Mouse (Mus musculus) intestine, postnatal 0 days (tissue): ENCODE results near the gene Fam89a. TPM values are rescaled to one million over a fixed set of nuclear protein-coding genes. Genes with fewer than 3 reads are reported as not detected.
A peak's percentile ranks its signal among the peaks of the same experiment; 100 is the strongest.

Experiments
- ATAC-seq: fragments of 200-750 bp; cut with Nextera tagmentation; 2 replicates; pipeline ENCODE4 v1.8.0; 2017; ENCODE audit warnings: mild to moderate bottlenecking, moderate TSS enrichment, moderate library complexity
- H3K27ac ChIP-seq: fragments of 300-500 bp; sonication (generic); 2 replicates; pipeline ENCODE4 v1.5.1; 2014; ENCODE audit warnings: mild to moderate bottlenecking, low read depth, low read length, moderate library complexity
- H3K27me3 ChIP-seq: fragments of 300-500 bp; sonication (generic); replicated peaks from 2 replicates; pipeline ENCODE4 v1.6.1; 2014; ENCODE audit warnings: low read length, mixed read lengths; ENCODE audit not compliant: control insufficient read depth, insufficient read depth
- H3K36me3 ChIP-seq: fragments of 300-500 bp; sonication (generic); 2 replicates; pipeline ENCODE4 v1.6.1; 2014; ENCODE audit warnings: mild to moderate bottlenecking, moderate library complexity; ENCODE audit not compliant: control insufficient read depth, insufficient read depth
- H3K4me1 ChIP-seq: fragments of 300-500 bp; sonication (generic); replicated peaks from 2 replicates; pipeline ENCODE4 v1.6.1; 2014; ENCODE audit warnings: antibody characterized with exemption, low read length, mixed read lengths; ENCODE audit not compliant: control insufficient read depth, insufficient read depth
- H3K4me2 ChIP-seq: fragments of 300-500 bp; sonication (generic); replicated peaks from 2 replicates; pipeline ENCODE4 v1.6.1; 2014; ENCODE audit warnings: low read depth, mild to moderate bottlenecking, moderate library complexity
- H3K4me3 ChIP-seq: fragments of 300-500 bp; sonication (generic); 2 replicates; pipeline ENCODE4 v1.5.1; 2014; ENCODE audit warnings: low read depth, low read length
- H3K9ac ChIP-seq: fragments of 300-500 bp; sonication (generic); 2 replicates; pipeline ENCODE4 v1.6.1; 2014; ENCODE audit warnings: mild to moderate bottlenecking, low read depth, low read length
- H3K9me3 ChIP-seq: fragments of 300-500 bp; sonication (generic); 2 replicates; pipeline ENCODE4 v1.6.1; 2016; ENCODE audit warnings: mixed run types; ENCODE audit not compliant: control insufficient read depth
- CTCF ChIP-seq: sonication (generic); IDR thresholded peaks from 2 replicates; pipeline ENCODE4 v1.5.1; 2016; ENCODE audit warnings: low read depth, mild to moderate bottlenecking, control low read depth, antibody characterized with exemption, moderate library complexity
- WGBS: fragments of 180-500 bp; shearing (Covaris S2); extraction: QIAGEN DNeasy Blood & Tissue Kit; methylation state at CpG from one replicate; pipeline ENCODE4 v1.1.7; 2014; 5-methylcytosine and 5-hydroxymethylcytosine counted together
- polyA plus RNA-seq: library from polyadenylated mRNA; unstranded; fragments of >200 nt; fragmentation: Nextera tagmentation; extraction: Ambion mirVana; gene quantifications from 2 replicates; pipeline ENCODE4 v1.2.1, GENCODE M21; 2015

Gene Fam89a
- polyA plus RNA-seq, 1 experiment from 2014 or later, result 1.9 TPM

DNA sequence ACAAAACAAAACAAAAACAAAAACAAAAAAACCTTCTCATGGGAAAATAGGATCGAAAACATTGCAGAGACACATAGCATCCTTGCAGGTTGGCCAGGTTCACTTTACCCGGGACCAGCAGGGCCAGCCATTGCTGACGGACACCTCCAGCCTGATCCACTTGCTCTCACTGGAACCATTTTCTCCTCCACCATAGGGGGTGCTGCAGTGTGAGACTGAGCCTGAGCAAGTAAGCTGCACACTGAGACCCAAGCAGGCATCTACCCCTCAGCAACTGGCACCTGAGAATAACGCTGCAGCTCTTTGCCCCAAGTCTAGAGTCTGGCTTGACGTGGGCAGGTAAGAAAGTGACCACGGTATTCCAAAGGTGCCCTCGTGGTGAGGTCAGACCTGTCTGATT, 31.5 kb downstream of the Fam89a start:
- H3K4me2 ChIP-seq, result peak overlapping the region; percentile 91; the same call in 1 of the 2 replicates
- no peak overlapping the region for H3K4me3 ChIP-seq
- no peaks in the 10 kb centered on the region; the same call in 1 of the 2 replicates for H3K36me3 ChIP-seq
- TF ChIP-seq CTCF, result peak; percentile 57
- no peaks in the 10 kb centered on the region for H3K9me3 ChIP-seq
- H3K27me3 ChIP-seq, result no peaks in the 10 kb centered on the region
- H3K4me1 ChIP-seq, result 0 out of 2 replicates have a peak, but pooled peaks cover 12% of the 10 kb centered on the region
- H3K27ac ChIP-seq, result no peak overlapping the region
- ATAC-seq, result no peak
- H3K9ac ChIP-seq, result no peak overlapping the region
- 82% methylated on average over 7 of the region's 7 CpGs for WGBS

DNA sequence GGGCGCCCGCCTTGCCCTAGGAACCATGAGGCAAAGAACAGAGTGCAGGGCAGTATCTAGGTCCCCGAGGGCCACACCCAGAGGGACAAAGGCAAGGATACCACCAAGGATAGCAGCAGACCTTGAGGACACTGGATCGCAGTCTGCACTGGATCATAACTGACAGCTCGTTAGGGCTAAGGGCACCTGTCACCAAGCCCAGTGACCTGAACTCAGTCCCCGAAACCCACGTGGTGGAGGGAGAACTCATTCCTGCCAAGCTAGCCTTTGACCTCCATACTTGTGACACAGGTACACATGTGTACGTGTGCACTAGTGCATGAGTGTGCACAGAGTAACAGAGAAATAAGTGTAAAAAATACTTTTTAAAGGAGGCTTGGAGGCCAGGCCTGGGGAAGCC, 35.9 kb downstream of the Fam89a start:
- no peak overlapping the region for H3K9ac ChIP-seq
- H3K27ac ChIP-seq, result peak overlapping the region; percentile 28; the same call in 1 of the 2 replicates
- 0 out of 2 replicates have a peak, but pooled peaks cover 5% of the 10 kb centered on the region for H3K4me1 ChIP-seq
- H3K9me3 ChIP-seq, result no peaks in the 10 kb centered on the region
- WGBS, result 74% methylated on average over 8 of the region's 8 CpGs
- H3K36me3 ChIP-seq, result peaks cover 29% of the 10 kb centered on the region; the same call in 1 of the 2 replicates
- H3K4me3 ChIP-seq, result no peak overlapping the region
- H3K4me2 ChIP-seq, result no peak overlapping the region
- 0 out of 2 replicates have a peak, but pooled peaks have one; percentile 23 for ATAC-seq
- no peaks in the 10 kb centered on the region for H3K27me3 ChIP-seq
- no peak for TF ChIP-seq CTCF

DNA sequence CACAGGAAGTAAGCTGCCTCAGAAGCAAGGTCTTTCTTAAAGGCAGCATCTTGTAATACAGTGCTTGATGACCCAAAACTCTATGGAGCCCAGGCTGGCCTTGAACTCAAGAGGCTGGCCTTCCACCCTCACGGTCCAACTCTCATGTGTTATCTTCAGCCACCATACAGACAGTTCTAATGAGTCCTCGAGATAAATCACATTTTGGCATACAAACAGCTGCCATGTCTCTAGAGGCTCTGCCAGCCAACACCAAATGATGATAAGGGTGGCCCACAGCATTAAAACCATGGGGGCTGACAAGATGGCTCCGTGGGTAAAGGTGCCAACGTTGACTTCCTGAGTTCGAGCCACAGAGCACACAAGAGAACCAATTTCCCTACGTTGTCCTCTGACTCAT, 38.4 kb downstream of the Fam89a start:
- no peak for TF ChIP-seq CTCF
- Histone ChIP-seq H3K9me3 (no peaks in the 10 kb centered on the region), H3K27ac (no peak overlapping the region), H3K4me3 (no peak overlapping the region), H3K4me1 (0 out of 2 replicates have a peak, but pooled peaks cover 2% of the 10 kb centered on the region), H3K4me2 (no peak overlapping the region), H3K9ac (no peak overlapping the region), H3K36me3 (peaks cover 44% of the 10 kb centered on the region), H3K27me3 (no peaks in the 10 kb centered on the region)
- no peak for ATAC-seq
- WGBS, result 91% methylated on average over 6 of the region's 6 CpGs

DNA sequence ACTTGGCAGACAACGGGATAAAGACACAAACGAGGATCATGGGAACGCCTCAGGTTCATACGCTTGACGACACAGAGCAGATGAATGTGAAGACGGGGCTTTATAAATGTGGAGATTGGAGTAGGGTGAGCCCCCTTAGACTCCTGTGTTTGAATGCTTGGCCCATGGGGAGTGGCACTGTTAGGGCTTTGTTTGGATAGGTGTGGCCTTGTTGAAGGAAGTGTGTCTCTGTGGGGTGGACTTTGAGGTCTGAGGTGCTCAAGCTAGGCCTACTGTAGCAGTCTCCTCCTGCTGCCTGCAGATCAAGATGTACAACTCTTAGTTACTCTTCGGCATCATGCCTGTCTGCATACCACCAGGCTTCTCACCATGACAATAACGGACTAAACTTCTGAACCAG, 45.8 kb downstream of the Fam89a start:
- Histone ChIP-seq H3K9me3 (no peaks in the 10 kb centered on the region), H3K27ac (no peak overlapping the region), H3K4me2 (no peak overlapping the region), H3K4me1 (no peaks in the 10 kb centered on the region), H3K36me3 (peaks cover 23% of the 10 kb centered on the region), H3K4me3 (no peak overlapping the region), H3K27me3 (no peaks in the 10 kb centered on the region), H3K9ac (no peak overlapping the region)
- 81% methylated on average over 8 of the region's 8 CpGs for WGBS
- TF ChIP-seq CTCF, result no peak
- peak; percentile 72 for ATAC-seq

DNA sequence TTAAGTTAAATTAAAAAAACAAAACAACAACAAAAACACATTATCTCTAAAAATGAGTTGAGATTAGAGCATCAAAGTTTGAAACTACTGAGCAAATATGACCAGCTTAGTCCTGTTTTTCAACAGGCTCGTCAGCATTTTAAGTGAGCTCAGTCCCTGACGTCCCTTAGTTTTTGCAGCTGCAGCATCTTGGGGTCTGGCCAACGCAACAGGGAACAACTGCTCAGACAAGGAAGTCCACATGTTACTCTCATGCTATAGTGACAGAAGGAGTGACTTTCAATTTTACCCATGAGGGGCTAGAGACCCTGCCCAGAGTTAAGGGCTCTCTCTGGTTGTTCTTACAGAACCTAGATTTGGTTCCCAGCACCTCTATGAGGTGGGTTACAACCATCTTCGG, 47.3 kb downstream of the Fam89a start:
- H3K27ac ChIP-seq, result no peak overlapping the region
- peaks cover 31% of the 10 kb centered on the region for H3K36me3 ChIP-seq
- H3K4me3 ChIP-seq, result no peak overlapping the region
- no peak overlapping the region for H3K9ac ChIP-seq
- H3K4me2 ChIP-seq, result no peak overlapping the region
- no peak for TF ChIP-seq CTCF
- H3K27me3 ChIP-seq, result no peaks in the 10 kb centered on the region
- H3K4me1 ChIP-seq, result no peaks in the 10 kb centered on the region
- WGBS, result 81% methylated on average over 4 of the region's 4 CpGs
- ATAC-seq, result no peak
- no peaks in the 10 kb centered on the region for H3K9me3 ChIP-seq

DNA sequence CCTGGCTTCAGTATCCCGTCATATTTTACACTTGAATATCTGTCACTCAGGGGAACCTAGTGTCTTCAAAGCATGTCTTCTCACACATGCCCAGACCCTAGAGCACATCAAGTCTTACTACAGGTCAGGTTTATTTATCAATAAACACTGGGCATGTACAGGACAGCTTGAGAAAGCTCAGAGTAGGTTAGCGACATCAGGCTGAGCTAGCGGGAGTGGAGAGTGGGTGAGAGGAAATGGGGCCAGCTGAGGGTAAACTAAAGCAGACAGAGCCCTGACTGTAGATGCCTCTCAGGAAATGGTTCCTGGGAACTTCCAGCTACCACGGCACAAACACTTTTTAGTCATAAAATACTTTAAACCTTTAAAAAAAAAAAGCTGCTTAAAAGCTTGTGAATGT, 48.1 kb downstream of the Fam89a start:
- H3K9me3 ChIP-seq, result no peaks in the 10 kb centered on the region
- ATAC-seq, result no peak
- no peaks in the 10 kb centered on the region for H3K27me3 ChIP-seq
- no peaks in the 10 kb centered on the region for H3K4me1 ChIP-seq
- no peak overlapping the region for H3K9ac ChIP-seq
- no peak overlapping the region for H3K4me2 ChIP-seq
- H3K36me3 ChIP-seq, result peaks cover 25% of the 10 kb centered on the region; the same call in 1 of the 2 replicates
- no peak for TF ChIP-seq CTCF
- H3K4me3 ChIP-seq, result no peak overlapping the region
- 65% methylated on average over 4 of the region's 4 CpGs for WGBS
- no peak overlapping the region for H3K27ac ChIP-seq

DNA sequence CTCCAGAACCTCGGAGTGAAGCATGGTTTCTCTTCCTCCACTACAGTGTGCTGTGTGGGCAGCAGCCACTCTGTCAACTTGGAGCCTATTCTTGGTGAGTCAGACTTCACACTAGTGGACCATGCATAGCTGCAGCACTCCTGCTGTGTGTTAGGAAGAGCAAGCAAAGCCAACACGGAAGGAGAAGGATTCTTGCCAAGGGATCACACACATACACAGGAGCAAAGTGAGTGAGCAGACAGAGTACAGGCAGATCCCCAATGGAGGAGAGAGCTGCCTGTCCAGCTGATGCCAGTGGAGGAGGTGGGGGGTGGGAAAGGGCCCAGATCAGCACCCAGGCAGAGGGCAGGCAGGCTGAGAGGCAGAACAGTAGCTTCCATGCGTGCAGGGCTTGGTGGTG, 49.4 kb downstream of the Fam89a start:
- Histone ChIP-seq H3K9me3 (no peaks in the 10 kb centered on the region), H3K27me3 (no peaks in the 10 kb centered on the region), H3K4me1 (no peaks in the 10 kb centered on the region), H3K27ac (no peak overlapping the region), H3K4me2 (no peak overlapping the region), H3K36me3 (peaks cover 32% of the 10 kb centered on the region; the same call in 1 of the 2 replicates), H3K9ac (no peak overlapping the region), H3K4me3 (no peak overlapping the region)
- WGBS, result 84% methylated on average over 3 of the region's 3 CpGs
- ATAC-seq, result no peak
- TF ChIP-seq CTCF, result no peak
